Mouse (Mus musculus) testis, adult 2 months (tissue): Measurements from ENCODE around the gene Fryl.

ENCODE experiments used
- CTCF ChIP-seq: fragments of 200-500 bp; IDR thresholded peaks from 2 replicates; pipeline ENCODE4 v1.5.1; 2012; ENCODE audit warnings: low read depth, mild to moderate bottlenecking, inconsistent platforms, low read length, moderate library complexity; ENCODE audit not compliant: control insufficient read depth, insufficient read depth, insufficient replicate concordance
- POLR2A ChIP-seq: fragments of 200-500 bp; IDR thresholded peaks from 2 replicates; pipeline ENCODE4 v1.6.1; 2012; ENCODE audit warnings: low read depth, mild to moderate bottlenecking, inconsistent platforms, low read length, moderate library complexity; ENCODE audit not compliant: control insufficient read depth

DNA sequence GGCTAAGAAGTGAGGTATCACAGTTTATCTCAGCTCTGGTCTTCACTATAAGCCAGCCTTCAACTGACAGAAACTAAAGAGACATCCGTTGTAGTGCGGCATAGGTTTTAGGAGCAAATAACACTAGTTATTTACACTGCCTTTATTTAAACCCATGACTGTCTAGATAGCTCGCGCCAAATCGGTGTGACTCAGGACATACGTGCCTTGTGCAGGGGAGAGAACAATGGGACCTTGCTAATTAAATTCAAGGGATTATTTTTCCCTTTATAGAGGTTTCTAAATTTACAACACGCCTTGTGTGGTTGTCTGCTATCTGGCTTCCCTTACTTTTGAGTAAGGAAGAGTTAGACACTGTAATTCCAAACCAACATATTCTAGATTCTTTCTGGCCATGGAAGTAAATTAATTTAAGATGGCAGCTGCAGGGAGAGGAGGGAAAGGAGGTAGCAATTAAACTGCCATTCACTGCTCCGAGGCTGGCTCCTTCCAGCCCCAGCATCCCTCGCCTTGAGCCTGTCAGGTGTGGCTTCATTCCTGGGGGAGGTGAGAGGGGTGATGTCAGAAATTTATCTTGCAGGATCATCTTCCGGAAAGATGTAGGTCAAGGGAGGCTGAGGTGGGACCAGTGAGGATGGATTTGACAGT is 154.0 kb downstream of the Fryl start:
- TF ChIP-seq CTCF (no peak), POLR2A (no peak)
